Mouse (Mus musculus) spleen, postnatal 4 days (tissue): Measurements from ENCODE around the gene Ssr3.
A peak's percentile ranks its signal among the peaks of the same experiment; 100 is the strongest.
"Not testable (repeated sequence)": the region's sequence is repeated elsewhere in the genome, so short reads cannot be mapped to it uniquely, and the experiment has no call there.

Experiments used
- DNase-seq, 2 experiments: peaks; one replicate each; pipeline ENCODE4 v3.0.0; 2022; ENCODE audit warnings: low spot score in 2 of 2

Ssr3 gene

DNA sequence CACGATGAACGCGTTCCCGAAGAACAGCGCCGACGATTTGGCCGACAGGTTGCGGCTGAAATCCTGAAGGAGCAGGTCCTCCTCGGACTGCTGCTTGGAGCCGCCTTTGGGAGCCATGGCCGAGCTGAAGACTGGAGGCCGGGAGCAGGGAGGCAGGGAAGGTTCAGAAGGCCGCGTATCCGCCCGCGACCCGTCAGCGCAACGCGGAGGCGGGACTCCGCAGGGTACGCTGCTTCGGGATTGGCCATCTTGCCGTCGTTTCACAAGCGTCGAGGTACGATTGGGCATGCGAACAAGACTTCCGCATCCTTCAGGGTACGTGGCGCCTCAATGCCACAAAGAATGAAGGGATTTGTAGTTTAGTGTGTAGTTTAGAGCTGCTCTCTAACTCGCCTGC, at the start of gene Ssr3:
Gene Ssr3, minus strand, starts transcription at position 203 of the 397 bp plus-strand sequence.
- peak; percentile 94 to 95 for DNase-seq

DNA sequence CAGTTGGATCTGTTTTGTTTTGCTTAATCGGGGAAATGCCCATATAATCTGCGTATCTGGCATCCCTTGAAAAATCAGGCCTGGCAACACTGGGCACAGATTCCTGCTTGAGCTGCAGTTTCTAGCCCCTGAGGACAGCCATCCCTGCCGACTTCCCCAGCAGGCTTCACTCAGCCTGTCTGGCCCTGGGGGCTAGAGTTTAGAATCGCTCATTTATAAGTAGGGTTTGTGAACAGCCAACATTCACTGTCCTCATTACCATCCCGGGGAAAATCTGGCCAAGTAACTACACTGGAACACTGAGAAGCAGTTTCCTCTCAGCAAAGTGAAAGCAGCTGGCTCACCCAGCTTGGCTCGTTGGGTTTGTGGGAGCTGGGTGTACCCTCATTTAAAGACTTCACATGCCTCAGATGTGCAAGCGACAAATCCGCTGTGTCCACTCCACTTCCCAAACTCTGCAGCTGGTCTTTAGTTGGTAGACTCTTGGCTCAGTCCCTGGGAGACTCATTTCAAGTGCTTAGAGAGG, 49.2 kb upstream of the Ssr3 start:
- DNase-seq, result no peak

DNA sequence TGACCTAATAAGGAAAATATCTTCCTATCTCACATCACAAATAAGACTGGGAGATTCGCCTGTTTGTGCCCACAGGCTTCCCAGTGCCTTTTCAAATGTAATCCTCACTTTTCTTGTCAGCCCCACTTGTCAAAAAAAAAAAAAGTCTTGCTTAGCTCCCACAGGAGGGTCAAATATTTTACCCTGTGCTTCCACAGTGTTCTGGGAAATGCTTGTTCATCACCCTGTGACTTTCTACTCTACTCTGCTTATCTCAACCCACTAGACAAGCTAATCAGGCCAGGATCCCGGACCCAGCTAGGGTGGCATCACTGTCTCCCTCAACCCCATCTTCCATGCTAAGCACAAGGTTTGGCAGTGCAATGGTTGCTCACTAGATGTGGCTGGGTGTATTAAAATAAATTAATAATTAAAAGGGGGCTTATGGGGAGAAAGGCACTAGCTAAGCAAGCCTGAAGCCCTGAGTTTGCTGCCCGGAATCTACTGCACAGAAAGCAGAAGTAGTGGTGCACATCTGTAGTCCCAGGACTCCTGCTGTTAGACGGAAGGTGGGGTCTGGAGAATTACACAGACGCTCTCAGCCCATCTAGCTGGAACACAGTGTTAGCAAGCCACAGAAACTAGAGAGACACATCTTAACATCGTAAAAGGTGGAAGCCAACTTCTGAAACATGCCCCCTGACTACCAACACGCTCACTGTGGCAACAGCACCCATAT, 46.2 kb upstream of the Ssr3 start:
- no peak for DNase-seq

DNA sequence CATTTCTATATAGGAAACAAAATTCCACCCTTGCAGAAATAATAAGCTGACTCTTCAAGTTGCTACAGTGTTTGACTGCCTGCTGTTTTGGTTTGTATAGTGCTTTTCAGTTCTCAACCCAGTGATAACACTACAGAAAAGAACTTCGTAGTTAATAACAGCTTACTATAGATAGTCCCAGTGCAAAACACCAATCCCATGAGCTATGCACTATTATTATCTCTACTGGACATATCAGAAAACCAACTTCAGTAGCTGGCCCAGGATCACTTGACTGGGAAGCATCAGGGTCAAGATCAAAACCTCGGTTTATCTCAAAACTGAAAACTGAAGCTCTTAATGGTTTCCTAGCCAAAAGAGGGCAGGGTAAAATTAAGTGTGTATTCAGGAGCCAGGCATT, 43.4 kb upstream of the Ssr3 start:
- no peak for DNase-seq

DNA sequence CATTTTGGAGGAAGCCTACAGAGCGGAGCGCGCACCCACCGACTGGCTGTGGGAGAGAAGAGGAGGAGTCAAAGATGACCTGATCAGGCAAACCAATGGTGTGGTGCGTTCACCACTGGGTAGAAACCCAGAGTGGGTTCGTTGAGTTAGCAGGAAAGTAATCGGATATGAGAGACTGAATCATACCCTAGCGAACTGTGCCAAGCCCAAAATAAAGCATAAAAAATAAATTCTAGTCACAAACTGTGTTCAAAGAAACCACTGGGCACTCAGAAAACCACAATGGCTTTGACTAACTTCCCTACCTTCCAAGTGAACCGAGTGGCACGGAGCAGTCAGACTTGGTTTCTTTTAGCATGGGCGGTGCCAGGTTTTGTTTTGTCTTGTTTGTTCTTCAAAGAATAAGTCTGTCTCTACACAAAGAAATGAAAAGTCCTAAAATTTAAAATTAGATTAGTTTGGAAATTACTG, 42.7 kb upstream of the Ssr3 start:
- DNase-seq, result no peak

DNA sequence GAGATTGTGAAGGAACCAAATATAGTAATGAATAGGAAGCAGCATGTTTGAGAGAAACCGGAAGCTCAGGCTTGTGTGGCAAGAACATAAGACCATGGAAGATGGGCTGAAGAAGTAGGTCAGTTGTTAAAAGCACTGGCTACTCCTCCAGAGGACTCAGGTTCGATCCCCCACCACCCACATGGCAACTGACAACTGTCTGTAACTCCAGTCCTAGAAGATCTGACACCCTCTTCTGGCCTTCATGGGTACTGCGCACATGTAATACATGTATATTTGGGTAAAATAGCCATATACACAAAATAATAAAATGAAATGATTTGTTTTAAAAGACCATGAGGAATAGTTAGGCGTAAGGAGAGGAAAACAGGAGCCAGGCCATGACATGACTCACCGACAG, 39.8 kb upstream of the Ssr3 start:
- no peak for DNase-seq

DNA sequence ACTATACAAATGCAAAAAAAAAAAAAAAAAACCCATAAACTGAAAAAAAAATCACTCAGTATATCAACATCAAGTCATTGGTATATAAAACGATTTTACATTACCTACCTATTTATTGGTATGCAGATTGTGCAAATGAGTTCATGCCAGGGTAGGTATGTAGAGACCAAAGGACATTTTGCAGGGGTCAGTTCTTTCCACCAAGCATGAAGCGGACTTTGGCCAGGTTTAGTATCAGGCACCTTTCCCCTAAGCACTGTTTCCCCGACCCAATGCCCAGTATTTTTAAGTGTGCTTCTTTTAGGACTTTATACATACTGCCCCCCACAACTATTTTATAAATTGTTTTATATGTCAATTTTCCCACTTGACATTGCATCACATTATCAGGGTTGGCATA, 27.3 kb upstream of the Ssr3 start:
- DNase-seq, result no peak

DNA sequence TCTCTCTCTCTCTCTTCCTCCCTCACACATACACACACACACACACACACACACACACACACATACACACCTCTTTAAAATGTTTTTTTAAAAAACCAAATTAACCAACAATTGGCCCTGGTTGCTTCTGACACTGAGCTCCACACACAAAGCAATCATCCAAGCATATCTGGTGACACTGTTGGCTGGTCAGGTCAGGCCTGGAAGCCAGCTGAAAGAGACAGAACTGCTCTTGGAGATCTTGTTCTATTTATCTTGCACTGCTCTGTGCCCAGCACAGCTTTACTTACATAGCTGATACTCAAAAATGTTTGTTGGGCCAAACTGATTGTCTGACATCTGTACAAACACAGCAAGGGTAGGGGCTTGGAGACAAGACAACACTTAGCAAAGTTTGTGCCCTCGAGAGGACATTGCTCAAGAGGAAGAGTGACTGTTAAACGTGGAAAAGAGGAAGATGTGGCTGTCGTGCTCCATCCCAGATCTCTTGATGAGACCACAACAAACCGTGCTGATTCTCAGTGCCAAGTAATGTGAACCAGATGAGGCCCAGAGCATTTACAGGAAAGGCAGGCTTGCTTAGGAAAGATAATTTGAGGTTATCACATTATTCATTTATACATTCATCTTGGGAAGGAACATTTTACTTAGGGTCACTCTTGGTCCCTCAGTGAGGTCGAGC, 25.6 kb upstream of the Ssr3 start:
- DNase-seq, result no peak

DNA sequence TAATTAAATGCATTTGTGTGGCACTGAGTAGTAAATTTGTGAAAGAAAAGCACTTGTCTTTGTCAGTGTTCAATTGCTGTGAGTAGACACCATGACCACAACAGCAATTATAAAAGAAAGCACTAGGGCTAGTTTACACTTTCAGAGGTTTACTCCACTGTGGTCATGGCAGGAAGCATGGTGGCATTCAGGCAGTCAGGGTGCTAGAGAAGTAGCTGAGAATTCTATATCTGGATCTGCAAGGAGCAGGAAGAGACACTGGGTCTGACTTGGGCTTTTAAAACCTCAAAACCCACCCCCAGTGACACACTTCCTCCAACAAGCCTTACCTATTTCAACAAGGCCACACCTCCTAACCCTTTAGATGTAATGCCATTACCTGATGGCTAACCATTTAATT, 24.1 kb upstream of the Ssr3 start:
- DNase-seq, result no peak

DNA sequence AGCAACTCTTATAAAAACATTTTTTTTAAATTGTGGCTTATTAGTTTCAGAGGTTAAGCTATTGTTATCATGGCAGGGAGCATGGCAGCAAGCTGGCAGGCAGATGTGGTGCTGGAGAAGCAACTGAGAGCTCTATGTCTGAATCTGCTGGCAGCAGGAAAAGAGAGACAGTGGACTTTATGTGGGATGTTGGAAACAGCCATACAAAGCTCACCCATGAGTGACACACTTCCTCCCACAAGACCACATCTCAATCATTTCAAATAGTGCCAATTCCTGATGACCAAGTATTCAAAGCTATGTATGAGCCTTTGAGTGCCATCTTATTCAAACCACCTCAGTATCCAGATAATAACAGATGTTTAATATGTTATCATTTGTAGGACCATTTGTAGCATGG, 15.5 kb upstream of the Ssr3 start:
- DNase-seq, result no peak

DNA sequence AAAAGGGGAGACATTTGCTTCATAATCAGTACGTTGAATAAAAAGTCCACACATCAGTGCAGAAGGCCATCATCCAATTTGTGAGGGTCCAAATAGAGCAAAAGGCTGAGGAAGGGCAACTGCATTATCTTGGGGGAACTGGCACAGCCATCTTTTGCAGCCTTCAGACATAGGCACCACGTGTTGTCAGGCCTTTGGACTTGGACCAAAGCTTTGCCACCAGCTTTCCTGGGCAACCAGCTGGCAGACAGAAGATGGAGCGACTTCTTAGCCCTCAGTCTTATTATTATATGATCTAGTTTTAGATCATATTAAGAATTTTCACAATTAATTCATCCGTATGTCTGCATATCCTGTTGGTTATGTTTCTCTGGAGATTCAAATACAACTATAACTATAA, 13.4 kb upstream of the Ssr3 start:
- DNase-seq, result no peak

DNA sequence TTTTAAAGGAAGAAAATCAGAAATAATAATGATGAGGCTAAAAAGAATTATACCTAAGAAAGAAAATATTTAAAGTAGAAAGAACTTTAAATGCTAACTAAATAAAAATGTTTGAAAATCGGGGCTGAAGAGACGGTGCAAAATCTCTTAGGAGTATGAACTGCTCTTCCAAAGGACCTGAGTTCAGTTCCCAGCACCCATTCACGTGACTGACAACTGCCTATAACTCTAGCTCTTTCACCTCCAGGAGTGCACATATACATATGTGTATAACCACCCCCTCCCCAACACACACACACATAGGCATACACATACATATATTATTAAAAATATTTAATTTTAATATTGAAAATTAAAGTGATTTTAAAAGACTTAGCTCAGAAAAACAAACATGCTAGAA, 5.1 kb upstream of the Ssr3 start:
- no peak for DNase-seq

DNA sequence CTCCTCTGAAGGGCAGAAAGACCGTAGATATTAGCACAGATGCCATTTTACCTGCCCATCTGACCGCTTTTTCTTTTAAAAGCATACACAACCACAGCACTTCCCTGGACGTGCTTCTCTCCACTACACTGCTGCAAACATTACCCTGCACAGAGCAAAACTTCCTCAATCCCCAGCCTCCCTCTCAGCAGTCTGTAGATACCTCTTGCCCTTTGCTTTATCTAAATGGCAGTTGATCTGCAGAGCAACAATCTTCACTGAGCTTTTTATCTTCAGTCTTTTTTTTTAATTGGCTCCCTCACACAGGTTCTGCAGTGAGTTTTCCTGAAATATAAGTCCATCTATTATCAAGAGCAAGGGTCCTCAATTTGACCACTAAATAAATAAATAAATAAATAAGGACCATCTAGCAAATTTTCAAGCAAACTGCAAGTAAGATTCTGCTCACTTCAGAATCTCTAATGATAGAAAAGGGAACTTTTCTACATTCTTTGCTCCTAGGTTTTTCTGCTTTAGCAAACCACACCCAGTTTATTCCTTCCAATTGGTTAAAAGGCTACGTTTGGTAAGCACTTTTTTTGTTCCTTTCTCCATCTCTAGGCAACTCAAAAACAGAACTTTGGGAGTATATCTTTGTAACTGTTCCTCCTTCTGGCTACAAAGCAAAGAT, 4.5 kb upstream of the Ssr3 start:
- DNase-seq, result no peak

DNA sequence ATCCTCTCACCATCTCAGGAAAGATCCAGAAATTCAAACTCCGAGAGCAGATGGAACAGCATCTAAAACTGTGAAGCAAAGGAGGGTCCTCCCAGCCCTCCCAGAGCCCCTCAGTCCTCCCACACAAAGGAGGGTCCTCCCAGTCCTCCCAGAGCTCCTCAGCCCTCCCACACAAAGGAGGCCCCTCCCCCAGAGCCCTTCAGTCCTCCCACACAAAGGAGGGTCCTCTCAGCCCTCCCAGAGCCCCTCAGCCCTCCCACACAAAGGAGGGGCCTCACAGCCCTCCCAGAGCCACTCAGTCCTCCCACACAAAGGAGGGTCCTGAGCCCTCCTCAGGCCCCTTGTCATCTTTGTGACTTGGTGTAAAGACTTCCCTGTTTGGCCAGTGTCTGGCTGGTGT, 2.7 kb upstream of the Ssr3 start:
- DNase-seq, result not testable (repeated sequence)

DNA sequence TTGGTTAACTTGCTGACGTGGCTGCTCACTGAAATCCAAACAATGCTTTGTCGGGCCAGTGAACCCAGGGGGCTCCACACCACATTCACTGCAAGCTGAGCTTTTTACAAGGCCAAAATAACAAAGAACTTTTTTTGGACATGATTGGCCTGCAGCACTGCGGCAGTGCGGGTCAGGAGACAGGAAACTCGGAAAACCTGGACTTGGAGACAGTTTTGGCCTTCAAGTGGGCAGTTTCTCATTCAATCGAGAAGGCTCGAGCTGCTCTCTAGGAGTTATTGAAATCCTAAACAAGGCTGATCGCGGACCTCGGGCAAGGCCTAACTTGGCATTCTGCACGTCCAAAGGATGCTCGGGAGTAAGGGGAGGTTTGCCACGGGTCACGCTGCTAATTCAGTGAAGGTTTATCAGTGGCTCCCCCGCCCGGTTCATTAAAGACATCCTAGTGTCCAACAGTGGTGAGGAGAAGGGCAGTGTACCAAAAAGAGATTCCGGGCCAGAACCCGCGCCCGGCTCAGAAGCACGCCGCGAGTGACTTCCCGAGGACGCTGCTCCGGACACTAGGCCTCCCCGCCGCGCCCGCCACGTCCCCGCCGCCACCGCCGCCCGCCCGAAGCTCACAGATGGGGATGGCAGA, 521 bp downstream of the Ssr3 start:
- peak in 1 of 2 experiments; percentile 61 for DNase-seq

DNA sequence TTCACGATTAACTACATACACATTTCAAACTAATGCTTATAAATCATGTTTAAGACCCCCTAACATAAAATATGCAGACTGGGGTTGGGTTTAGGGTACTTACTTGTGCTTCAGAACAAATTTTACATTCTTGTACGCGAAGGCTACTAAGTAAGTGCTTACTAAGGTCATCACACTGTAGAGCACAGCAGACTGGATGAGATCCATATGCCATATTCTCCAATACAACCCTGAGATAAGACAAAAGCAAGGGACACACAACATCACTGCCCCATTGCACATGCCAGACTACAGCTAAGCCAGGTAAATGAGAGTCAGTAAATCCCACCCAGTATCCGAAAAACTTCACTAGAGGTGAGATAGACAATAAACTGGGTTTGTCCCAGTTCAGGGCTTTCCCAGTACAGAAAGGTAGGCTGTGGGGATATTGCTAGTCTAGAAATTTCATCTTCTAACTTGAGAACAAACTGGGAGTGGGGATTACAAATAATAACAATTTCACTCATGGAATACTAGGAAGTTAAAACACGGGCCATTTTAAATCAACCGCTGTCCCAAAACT, 1.1 kb downstream of the Ssr3 start:
- no peak for DNase-seq

DNA sequence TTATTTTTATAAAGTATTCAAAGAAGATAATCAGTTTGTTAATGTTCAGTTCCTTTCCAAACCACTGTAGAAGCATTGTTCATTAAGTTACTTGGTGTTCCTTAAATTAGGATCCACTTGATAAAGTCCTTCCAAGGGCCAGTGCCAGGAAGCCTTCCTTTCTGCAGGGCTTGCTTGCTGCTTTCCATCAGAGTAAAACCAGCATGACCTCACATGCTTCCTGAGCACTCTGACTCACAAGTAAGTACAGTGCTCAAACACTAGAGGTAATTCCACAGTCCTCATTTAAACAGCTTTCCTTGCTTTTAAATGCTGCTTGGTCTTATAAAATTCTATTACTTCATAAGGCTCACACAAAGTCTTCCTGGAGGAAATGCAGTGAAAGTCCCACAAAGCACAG, 6.7 kb downstream of the Ssr3 start:
- no peak for DNase-seq

DNA sequence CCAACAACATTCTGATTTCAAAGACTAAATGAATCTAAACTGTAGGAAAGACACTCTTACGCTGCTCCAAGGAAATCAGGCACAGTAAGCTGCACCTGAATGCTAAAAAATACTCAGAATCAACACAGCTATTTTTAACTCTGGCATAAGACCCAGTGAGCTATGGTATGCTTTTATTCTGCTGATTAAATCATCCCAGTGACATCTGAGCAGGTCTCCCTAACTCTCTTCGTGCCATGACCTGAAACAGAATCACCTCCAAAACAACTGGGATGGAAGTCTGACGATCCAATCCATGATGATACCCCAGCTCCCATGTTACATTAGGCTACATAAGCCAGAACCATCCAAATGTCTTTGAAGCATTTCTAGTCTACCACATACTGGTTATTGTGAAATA, 8.0 kb downstream of the Ssr3 start:
- no peak for DNase-seq

DNA sequence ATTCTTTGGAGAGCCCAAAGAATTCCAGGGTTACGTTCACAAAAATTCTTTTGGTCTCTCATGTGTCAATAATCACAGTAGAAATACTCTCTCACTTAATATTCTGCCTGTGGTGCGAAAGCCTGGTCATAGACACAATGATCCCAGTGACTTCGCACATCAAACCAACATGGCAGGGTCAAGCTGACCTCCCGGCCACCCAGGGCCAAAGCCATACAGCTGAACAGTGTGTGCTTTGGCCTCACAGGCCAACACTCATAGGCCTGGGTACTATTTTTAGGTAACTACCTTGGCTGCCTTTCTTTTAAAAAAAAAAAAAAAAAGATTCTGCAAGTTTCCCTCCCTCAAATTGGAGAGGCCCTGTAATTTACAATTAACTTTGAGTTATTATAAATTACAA, 11.3 kb downstream of the Ssr3 start:
- DNase-seq, result no peak

DNA sequence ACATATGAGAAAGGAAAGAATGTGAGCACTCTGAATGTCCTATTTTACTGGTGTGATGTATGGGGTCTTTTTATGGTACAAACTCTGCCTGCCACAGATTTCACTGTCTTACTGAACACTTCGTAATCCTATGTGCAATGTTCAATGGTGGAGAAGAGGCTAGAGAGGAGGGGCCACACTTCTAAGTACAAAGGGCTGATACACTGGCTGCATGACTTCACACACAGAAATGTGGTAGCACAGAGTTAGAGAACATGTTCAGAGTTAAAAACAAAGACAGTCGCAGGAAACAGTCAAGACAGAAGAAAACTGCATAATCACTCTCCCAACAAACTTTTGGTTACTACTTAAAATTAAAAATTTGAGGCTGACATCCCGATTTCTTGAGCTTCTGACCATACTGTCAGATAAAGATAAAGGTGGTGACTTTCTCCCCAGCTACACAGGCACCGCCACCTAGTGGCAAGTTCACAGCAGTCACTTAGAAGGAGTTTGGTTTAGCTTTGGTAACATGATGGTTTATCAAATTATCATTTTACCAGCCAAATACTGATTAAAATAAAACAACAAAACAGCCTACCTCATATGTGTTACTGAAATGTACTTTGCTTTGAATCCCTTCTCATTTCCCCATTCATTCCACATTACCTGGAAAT, 12.4 kb downstream of the Ssr3 start:
- no peak for DNase-seq

DNA sequence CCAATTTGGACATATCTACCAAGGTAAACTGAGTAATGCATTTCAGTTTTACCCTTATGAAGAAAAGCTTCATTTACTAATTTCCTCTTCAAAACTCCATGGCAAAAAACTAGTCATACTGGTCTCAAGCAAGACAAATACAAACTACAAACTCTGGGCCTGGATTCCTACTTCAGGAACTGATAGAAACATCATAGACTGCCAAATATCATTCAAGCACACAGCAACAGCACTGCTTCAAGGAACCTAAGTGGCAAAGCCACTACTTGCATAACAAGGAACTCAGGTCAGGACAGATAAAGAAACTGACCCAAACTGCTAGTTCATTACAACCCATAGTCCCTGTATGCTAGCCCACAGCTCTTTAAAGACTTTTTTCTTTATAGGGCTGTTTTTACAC, 13.7 kb downstream of the Ssr3 start:
- DNase-seq, result no peak
